Mouse (Mus musculus) layer of hippocampus, postnatal 14 days (tissue): ENCODE measurements around the gene L3hypdh. TPM values are rescaled to one million over a fixed set of nuclear protein-coding genes. Genes with fewer than 3 reads are reported as not detected.
"Not testable (repeated sequence)": the region's sequence is repeated elsewhere in the genome, so short reads cannot be mapped to it uniquely, and the experiment has no call there.

ENCODE experiments used
- DNase-seq, 2 experiments: peaks; one replicate each; pipeline ENCODE4 v3.0.0; 2021 to 2022; ENCODE audit warnings: low spot score in 2 of 2, mixed read lengths in 1 of 2
- microRNA-seq, 2 experiments: library from miRNA; unstranded; fragments of <30 nt; microRNA quantifications; one replicate each; pipeline ENCODE4 v1.2.0; 2021
- total RNA-seq, 2 experiments: library from RNA; stranded (reverse); gene quantifications; 2 replicates each; pipeline ENCODE4 v1.2.3; 2021

L3hypdh gene
- total RNA-seq, 2 experiments from 2014 or later: 4.5 to 5.0 TPM

DNA sequence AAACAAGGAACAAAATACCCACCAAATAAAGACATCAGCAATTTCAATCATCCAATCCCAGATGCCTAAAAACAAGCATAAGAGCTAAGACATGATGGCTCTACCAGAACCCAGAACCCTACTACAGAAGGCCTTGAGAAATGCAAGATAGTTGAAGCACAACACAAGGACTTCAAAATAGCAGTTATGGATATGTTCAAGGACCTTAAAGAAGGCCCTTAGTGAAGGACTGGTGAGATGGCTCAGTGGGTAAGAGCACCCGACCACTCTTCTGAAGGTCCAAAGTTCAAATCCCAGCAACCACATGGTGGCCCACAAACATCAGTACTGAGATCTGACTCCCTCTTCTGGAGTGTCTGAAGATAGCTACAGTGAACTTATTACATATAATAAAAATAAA lies 27.5 kb downstream of the L3hypdh start:
- DNase-seq: no peak

DNA sequence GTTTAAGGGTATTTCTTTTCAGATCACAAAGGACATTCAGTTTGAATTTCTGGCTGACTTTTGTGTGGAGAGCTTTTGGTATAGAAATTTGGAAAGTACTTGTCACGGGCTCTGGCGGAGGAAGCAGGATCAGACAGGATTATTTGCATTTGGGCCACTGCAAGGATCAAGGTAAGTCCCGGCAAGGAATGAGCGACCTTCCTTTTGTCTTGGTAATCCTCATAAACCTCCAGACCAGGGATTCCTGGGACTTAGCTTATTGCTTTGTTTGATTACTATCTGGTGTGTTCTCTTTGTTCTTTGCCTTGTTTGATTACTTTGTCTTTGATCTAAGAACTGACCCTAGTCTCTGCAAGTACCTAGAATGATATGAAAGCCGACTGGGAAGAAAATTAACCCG lies 31.4 kb downstream of the L3hypdh start:
- no peak for DNase-seq

DNA sequence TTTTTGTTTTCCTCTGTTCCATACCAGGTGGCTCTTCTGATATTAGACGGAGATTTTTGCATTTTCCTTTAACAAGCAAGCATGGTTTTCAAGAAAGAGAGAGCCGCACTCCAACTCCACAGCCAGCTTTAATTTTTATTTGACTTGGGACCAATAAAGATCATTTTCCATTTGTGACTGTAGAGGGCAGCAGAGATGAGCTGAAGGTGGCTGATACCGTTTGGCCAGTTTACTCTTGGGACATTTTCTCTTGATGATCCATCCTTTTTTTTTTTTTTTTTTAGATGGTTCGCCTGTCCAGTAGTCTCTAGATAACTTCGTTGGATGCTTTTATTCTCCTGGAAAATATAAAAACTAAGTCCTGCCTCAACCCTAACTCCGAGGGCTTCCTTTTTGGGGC lies 31.9 kb downstream of the L3hypdh start:
- DNase-seq: peak in 1 of 2 experiments; percentile 31

DNA sequence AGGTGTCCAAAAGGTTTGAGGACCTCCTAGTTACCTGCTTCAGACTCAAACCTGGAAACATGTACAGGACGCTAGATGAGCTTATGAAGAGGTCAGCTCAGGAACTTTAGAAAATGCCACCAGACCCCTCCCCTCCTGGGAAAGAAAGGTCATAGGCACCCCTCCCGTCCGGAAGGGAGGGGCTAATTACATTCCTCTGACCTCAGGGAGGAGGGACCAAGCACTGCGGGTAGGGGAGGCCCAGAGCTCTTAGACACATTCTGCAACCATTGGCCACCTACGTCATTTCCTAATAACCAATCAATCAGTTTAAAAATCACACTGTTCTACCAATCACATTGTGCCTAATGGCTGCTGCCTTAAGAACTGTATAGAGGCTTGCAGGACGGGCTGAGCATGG lies 32.7 kb downstream of the L3hypdh start:
- no peak for DNase-seq

DNA sequence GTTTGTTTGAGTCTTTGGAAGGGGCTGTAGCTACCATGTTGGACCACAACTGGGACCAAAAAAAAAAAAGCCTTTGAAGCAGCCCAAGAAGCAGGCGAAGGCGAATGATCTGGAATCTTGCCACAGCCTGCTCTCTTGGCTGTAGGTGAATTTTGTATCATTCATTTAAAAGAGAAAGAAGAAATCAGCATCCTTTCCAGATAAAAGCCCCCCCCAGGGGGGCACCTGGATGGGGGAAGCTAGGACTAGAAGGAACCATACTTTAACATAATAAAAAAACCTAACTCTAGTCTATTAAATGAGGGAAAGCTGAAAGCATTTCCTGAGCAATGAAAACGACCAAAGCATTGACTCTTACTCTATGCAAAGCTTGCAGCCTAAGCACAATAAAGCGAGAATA lies 34.4 kb downstream of the L3hypdh start:
- DNase-seq: no peak

DNA sequence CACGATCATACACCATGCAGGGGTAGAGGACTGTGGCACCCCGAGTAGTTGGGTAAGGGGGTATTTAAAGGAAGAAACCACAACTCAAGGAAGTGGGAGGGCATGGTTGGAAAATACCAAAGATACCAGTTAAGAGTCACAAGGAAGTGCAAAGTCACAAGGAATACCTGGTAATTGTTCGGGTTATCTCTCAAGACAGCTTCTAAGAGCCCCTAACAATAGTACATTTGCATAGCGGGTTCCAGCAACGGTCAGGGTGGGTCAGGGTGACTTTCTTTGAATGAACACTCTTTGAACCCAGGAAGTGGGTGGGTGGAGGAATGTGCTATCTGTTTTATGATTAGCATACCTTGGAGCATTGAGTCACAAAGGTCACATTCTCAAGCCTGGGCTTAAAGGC lies 35.1 kb downstream of the L3hypdh start:
- not testable (repeated sequence) for DNase-seq

DNA sequence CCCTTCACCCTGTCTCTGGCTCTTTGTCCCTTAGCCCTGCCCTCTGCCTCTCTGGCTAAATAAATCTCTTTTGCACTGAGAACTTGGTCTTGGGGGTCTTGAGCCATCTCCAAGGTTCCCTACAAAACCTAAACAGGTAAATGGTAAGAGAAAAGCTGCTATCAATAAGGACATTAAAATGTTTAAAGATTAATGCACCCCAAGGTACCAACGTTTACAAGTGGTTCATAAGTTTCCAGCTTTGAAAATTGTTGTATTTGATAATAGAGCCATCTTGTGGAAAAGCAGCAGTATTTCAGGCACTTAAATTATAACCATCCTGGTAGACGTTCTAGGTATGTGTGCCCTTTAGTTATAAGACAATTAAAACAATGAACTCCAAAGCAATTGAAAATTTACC lies 37.7 kb downstream of the L3hypdh start:
- peak in 1 of 2 experiments; percentile 48 for DNase-seq

DNA sequence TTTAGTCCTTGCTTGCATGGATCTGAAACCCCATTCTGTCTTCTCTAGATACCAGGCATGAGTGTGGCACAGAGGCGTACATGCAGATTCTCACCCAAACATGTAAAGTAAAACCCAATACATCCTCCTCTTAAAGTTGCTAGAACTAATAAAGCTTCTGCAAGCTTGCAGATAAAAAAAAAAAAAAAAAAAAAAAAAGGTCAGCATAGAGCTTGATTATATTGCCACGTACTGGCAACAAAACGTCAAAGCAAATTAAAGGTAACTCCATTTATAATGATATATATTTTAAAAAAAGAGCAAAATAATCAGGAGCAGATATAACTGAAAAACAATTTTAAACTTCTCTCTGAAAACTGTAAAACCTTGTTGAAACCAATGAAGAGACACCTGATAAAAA lies 44.0 kb downstream of the L3hypdh start:
- DNase-seq: no peak

DNA sequence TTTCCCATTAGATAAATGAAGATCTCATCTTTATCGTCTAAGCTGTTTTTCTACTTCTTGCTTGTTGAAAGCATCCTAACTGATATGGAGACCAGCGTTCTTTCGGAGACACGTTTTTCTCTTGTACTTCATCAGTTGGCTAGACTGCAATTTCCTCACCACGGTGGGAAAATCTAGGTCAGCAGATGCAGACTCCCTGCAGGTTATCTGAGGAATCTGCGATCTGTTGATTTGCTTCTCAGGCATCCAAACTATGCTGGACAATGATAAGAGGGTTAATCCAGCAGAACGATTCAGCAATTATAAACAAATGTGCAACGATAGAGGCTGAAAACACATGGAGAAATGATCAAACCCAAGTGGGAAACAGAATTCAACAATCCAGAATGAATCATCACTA lies 45.7 kb downstream of the L3hypdh start:
- no peak for DNase-seq

DNA sequence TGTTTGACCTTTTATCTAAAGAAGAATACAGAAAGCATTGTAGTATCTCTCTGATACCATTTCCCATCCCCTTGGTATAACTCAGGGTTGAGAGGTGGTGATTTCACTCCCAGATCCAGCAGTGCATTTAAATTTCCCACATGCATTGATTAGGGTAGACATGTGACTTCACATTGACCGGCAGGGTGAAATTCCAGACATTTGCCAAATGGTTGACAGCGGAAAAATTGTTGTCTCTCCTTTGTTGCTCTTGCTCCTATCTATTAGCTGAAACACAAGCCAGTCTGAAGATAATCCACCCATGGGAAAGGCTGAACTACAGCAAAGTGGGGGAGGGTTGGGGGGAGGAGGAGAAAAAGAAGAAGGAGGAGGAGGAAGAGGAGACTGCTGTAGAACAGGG lies 46.4 kb downstream of the L3hypdh start:
- no peak for DNase-seq

DNA sequence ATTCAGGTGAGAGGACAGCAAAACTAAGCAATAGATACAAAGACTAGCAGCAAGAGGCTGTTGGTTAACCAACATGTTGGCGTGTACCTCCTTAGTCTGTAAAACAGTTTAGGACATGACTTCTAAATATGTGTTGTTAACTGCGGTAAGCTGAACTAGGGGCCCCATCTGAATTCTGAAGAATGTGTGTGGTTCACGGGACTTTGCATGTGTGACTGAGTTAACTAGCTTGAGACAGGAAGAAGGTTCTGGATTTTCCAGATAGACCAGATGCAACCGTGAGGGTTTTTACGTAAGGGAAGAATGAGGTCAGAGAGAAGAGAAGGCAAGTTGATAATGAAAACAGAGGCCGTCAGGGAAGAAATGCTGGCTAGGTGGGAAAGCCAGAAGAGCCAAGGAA lies 48.2 kb downstream of the L3hypdh start:
- DNase-seq: no peak

DNA sequence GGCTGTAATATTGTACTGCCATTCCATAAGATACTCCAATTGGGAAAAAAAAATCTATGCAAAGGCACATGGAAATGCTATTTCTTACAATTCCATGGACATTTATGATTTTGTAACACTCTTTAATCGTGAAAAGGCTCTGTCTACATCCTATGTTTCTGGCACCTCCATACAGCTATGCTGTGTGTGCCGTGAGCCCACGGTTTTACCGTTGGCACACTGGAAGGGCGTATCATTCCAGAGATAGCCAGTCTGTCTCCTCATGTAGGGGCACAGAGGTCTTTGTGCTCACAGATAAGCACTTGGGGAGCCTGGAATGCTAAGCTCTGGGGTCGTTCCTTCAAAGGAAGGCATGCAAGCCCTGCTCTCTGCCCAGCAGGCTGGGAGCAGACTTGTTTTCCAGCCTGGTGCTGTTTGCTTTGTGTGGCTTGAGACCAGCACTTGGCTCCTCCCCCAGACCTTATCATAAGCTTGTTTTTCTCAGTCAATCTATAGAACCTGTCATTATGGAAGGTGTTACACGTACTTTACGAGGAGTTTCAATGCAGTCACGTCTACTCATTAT lies 49.1 kb downstream of the L3hypdh start:
- no peak for DNase-seq

DNA sequence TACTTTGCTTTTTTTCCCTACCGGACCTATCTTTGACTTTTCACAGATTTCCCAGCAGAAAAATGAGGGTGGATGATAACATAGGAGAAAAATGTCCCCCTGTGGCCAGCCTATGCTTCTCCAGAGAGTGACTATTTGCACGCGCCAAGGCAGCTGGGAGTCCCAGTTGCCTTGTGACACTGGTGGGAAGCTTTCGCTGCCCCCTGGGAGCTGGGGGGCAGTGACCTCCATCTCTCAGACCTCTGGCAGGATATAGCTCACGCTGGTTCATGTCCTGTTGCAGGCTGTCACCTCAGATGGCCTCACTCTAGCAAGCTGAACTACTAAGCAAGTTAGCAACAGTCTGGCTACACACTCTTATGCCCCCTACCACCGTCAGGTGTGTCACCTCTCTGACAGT lies 53.4 kb downstream of the L3hypdh start:
- no peak for DNase-seq

DNA sequence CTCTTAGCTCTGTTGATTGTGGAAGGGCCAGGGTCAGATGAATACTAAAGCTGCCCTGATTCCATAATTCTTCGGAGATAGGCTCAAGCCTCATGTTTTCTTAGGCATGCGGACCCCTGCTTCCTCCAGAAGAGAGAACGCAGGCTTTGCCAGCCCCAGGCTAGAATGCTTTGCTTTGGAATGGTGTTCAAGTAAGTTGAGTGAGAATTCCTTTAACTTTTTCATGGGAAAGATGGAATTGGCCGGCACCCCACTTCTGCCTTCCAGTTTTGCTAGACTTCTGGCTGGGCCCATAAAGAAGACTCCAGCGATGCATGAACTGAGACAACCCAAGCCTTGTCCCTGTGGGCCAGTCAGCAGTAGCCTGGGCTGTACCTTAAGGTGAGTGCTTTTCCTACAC lies 54.1 kb downstream of the L3hypdh start:
- no peak for DNase-seq

DNA sequence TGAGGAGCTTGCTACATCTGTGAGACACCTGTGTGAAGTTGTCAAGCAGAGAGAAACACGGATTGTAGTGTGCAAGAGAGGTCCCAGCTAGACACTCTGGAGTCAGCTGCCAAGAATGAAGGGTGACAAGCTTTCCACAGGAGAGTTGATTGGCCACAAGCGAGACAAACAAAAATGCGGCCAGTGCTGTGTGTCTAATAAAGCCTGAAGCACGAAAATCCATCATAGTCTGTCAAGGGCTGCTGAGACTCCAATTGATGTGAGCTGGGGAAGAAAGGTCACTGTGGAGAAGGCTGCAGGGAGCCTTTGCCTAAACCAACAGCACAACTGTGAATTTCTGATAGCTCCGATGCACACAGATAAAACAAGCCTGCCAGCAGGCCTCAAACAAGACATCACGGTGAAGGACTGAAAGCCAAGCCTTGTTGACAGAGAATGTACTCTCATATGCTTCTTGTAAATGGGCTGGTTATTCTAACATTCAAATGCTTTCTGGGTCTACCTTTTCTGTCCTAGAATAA lies 59.9 kb downstream of the L3hypdh start:
- no peak for DNase-seq

DNA sequence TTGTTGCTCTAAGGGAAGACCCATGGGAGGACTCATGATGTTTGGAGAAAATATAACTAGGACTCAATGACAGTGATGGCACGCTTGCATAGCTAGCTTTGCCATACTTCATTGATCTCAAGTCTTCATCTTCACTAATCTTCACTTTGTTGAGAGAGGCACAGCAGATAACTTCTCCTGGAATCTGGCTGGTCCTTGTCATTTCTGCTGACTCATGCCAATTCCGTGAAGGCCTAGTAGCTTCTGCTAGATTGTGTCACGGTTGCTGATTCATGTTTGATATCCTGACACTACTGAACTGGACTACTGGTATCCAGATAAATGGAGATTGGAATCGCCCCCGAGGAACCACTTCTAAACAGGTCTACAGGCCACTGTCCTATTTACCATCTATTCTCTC lies 61.7 kb downstream of the L3hypdh start:
- DNase-seq: no peak

Small RNA genes lying within 50 kb of the gene (microRNA-seq; reads per million reads assigned to microRNA genes)
- gene Gm24466: 0 reads per million in 2 experiments

Other genes starting within 250 kb of the L3hypdh start
- gene Gpr135, start 14.3 kb downstream of the L3hypdh start, total RNA-seq: 10 to 100 TPM; 13.5 to 13.8 TPM
- gene Jkamp, start 150 bp upstream of the L3hypdh start, total RNA-seq: 10 to 100 TPM; 55.2 to 56.1 TPM
- gene Ccdc175, start 99.6 kb upstream of the L3hypdh start, total RNA-seq: not detected